Mouse (Mus musculus) right cerebral cortex, postnatal 36 days (tissue): ENCODE results near the gene Tmem102.

Source experiments
- DNase-seq, 2 experiments: peaks; one replicate each; pipeline ENCODE4 v3.0.0; 2022; ENCODE audit warnings: low spot score in 2 of 2, mixed read lengths in 1 of 2

The Tmem102 gene

DNA sequence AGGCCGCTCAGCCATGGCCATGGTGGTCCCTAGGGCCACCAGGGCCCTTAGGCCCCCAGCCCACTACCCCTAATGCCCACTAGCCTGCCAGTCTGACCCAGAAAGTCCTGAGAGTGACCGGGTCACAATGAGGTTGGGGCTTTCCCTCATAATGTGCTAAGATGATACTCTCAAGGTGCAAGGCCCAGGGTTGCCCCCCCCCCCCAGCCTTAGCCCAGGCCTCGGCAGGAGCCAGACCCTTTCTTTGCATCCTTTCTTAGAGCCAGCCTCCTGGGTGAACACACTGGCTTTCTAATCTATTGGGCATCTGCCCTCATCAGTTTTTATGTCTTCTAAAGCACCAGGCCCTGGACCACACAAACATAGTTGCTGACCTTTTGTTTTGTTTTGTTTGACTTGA is 16.7 kb upstream of the Tmem102 start, which contains the start of gene Spem1:
TSS of gene Spem1 (minus strand) at position 101 of the 400 bp plus-strand sequence.
- no peak for DNase-seq

- DNase-seq: no peak
Measured at GRCm38 (mm10) chr11:69818871-69819270, 13.4 kb upstream of the Tmem102 start.

GRCm38 (mm10) chr11:69818365-69818764 is 12.9 kb upstream of the Tmem102 start, which contains the start of gene Spem2:
TSS of gene Spem2 (minus strand) at chr11:69818465.
- no peak for DNase-seq

GRCm38 (mm10) chr11:69816520-69816919 is 11.1 kb upstream of the Tmem102 start:
- no peak for DNase-seq

DNA sequence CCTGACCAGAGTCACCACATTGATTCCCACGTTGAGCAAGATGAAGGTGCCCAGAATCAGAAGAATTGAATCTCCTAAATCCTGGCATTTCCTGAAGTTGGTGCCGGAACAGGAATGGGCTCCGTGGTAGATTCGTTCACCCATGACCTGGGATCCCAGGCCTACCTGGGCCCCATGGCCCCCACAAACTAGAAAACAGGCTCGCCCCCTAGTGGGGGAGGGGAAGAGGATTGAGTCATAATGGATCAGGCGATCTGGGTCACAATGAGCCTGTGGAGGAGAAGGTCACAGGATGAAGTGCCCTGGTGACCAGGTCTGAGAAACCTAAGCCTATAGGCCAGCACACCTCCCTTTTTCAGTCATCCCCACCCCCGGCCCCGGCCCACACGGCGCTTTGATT is 9.7 kb upstream of the Tmem102 start, which contains the start of gene Gm39566:
TSS of gene Gm39566 (minus strand) at position 144 of the 400 bp plus-strand sequence.
- no peak for DNase-seq

DNA sequence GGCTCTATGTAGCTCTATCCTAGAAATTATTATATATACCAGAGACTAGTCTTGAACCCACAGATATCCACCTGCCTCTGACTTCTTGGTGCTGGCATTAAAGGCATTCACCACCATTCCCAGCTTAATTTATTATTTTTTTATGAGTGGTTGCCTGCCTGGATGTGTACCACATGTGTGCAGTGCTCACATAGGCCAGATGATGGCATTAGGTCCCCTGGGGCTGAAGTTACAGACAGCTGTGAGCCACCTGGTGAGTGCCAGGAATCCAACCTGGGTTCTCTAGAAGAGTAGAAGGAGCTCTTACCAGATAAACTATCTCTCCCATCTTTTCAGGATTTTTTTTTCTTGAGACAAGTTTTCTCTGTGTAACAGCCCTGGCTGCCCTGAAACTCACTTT is 4.9 kb upstream of the Tmem102 start:
- no peak for DNase-seq

DNA sequence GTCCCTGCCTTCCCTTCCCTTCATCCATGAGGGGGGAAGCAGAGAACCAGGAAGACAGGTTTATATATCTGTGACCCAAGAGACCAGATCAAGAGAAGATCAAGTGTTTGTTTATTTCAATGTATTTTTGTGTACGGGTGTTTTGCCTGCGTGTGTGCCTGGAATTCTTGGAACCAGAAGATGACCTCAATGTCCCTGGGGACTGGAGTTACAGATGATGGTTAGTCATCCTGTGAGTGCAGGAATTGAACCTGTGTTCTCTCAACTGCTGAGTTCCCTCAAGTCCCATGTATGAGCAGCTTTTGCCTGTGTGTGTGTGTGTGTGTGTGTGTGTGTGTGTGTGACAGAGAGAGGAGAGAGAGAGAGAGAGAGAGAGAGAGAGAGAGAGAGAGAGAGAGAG is 2.2 kb upstream of the Tmem102 start:
- DNase-seq: no peak

DNA sequence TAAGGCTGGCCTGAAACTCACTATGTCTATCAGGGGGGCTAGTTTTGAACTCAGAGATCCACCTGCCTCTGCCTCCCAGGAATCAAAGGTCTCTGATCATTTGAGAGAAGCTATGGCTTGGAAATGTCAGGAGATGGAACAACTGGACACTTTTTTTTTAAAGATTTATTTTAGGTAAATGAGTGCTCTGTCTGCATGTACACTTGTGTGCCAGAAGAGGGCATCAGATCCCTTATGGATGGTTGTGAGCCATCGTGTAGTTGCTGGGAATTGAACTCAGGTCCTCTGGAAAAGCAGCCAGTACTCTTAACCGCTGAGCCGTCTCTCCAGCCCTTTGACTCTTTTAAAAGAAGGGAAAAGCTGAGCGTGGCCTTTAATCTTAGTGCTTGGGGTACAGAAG is 954 bp upstream of the Tmem102 start:
- no peak for DNase-seq

DNA sequence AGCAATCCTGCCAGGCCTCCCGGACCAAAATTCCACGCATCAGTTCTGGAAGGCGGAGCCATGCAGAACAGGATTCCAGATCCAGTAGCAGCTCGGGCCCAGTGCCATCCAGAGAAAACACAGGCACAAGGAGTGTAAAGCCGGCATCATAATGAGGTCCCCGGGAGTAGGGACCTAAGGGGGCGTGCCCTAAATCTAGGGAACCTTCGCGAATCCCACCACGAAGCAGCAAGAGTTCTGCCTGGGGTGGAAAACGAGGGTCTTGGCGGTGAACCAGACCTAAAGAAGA is 828 bp downstream of the Tmem102 start:
- no peak for DNase-seq

DNA sequence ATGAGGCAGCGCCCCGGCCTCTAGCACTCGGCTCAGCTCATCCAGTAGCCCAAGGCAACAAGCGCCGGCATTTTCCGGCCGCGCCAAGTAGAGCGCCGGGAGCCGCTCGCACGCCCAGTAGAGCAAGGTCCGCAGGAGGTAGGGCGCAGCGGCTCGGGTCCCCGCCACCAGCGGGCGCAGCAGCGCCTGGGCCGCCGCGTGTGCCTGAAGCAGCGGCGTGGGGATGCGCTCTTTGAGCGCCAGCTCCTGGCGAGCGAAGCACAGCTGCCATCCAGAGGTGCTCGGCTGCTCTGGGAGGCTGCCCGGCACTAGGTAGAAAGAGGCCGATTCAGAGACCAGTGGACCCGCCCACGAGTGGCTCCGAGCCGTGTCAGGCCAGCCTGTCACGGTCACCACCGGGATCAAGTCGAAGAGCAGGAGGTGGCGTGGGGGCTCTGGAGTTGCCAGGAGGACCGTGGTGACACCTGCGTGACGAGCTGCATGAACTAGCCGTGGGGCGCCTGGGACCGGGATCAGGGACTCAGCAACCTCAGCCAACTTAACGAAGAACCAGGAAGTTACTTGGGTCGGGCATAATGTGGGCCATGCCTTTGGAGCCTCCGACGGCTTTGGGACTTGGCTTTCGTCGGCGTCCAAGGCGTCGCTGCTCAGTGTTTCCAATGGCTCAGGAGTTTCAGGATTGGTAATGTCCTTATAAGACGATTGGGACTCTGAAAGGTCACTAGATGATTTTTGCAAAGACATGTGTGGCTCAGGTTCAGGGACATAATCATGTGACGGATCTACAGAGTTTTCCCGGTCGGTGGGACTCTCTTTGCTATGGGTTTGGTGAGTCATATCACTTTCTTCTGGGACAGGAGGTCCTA is 1.4 kb downstream of the Tmem102 start:
- DNase-seq: peak; percentile 27 to 44

DNA sequence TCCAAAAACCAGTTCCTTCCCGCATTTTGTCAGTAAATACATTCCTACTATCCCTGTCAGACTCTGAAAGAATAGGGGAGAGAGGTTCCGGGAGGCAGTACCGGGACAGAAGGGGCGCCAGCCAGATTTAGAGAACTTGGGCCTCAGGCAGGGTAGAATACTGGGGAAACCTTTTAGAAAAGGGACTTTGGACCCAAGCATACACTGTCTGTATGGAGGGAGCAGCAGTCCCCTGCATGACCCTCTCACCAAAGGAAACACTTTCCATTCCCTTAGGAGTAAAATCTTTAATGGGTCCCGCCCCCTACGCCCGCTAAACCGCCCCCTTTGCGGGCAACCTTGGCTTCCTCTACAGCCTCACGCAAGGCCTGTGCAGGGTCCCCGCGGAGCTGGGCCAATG is 2.1 kb downstream of the Tmem102 start:
- no peak for DNase-seq

- DNase-seq: peak; percentile 62 to 64
Measured at GRCm38 (mm10) chr11:69802648-69803105, 2.7 kb downstream of the Tmem102 start.

GRCm38 (mm10) chr11:69801379-69801977 is 3.9 kb downstream of the Tmem102 start, which contains the start of gene Fgf11:
TSS of gene Fgf11 (minus strand) at chr11:69801857.
- no peak for DNase-seq

- no peak for DNase-seq
Measured at GRCm38 (mm10) chr11:69800392-69801197, 4.8 kb downstream of the Tmem102 start.

GRCm38 (mm10) chr11:69800138-69800391 is 5.4 kb downstream of the Tmem102 start:
- DNase-seq: no peak

DNA sequence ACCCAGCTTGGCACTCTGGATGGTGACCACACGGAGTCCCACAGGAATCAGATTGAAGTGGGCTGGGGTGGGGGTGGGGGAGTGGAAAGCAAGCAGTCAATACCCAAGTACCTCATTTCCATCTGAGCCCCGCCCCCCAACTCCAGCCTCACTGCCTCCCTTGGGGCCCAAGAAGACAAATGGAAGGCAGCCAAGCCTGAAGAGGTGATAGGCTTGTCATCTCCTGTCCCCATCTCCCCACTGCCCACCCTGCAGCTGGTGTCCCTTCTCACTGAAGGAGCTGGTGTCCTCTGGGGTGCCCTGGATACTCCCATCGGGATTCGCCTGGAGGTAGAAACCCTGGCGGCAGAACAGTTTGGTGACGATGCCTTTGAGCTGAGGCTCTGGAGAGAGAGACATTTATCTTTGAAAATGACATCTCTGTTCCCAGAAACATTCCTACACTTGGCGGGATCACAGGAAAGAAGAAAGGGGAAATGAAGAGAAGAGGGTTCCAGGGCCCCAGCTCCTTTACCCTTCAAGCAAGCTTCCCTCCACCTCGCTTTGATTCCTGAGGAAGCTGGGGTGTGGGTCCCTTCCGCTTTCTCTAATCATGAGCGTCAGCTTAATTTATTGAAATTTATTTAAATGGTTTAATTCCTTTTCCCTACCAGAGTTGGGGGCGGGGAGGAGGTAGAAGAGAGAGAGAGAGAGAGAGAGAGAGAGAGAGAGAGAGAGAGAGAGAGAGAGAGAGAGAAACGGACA is 5.9 kb downstream of the Tmem102 start:
- no peak for DNase-seq

DNA sequence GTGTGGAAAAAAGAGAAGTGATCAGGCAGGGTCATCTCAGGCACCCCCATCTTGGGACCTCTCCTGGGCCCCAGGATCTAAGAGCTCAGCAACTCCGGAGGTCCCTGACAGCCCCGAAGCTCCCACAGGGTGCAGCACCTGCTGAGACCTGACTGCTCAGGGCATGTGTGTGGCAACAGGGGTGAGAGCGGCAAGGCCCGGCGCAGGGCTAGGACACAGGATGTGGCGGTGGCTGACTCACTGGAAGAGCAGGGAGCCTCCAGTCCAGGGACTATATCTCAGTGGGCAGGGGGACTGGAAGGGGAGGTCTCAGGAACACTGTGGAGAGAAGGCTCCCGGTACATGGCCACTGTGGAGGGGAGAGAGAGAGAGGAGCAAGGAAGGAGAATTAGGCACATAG is 7.5 kb downstream of the Tmem102 start:
- DNase-seq: no peak

- no peak for DNase-seq
Measured at GRCm38 (mm10) chr11:69795983-69796435, 9.4 kb downstream of the Tmem102 start.

DNA sequence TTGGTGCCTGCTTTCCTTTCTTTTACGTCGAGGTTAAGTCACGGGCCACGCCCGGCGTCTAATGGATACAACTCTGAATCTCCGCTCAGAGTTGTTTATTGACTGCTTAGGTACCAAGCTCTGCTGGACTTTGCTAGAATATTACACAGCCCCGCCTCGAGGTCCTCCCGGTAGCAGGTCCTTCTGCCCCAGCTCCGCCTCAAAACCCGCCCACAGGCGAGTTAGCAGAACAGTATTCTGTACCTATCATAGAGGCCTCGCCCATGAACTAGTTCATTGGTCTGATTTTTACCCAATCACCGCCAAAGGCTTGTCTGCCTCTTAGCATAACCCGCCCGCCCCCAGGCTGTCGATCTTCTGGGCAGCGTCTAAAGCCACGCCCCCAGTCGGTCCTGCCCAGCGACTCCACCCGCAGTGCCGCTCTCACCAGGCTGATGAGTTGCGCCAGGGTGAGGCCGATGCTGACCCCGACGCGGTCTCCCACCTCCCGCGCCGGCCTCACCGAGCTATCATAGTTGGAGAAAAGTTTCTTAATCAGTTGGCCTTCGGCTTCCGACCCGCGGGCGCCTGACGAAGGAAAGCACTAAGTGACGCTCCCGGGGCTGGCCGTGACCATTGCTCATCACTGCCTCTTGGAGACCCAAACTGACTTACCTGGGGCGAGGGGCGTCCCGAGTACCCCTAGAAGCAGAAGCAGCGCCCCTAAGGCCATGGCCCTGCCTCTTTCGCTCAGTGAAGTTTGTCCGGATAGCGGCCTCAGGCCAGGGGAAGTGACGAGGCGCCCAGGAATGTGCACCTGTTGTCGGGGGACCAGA is 10.0 kb downstream of the Tmem102 start, which contains the start of gene Chrnb1:
TSS of gene Chrnb1 (minus strand) at position 776 of the 815 bp plus-strand sequence.
- peak; percentile 87 to 92 for DNase-seq

- no peak for DNase-seq
Measured at GRCm38 (mm10) chr11:69793429-69793828, 12.0 kb downstream of the Tmem102 start.

GRCm38 (mm10) chr11:69791420-69791819 is 14.0 kb downstream of the Tmem102 start:
- no peak for DNase-seq
